Mouse (Mus musculus) midbrain, embryonic 12.5 days (tissue): ENCODE data around the gene Coq8b. TPM values are rescaled to one million over a fixed set of nuclear protein-coding genes. Genes with fewer than 3 reads are reported as not detected.

Experiments
- ATAC-seq: fragments of 200-750 bp; cut with Nextera tagmentation; 2 replicates; pipeline ENCODE4 v1.8.0; 2017; ENCODE audit warnings: low read depth, moderate TSS enrichment, moderate library complexity; ENCODE audit not compliant: low FRiP score
- H3K27ac ChIP-seq: fragments of 300-500 bp; sonication (generic); replicated peaks from 2 replicates; pipeline ENCODE4 v1.5.1; 2016; ENCODE audit warnings: mild to moderate bottlenecking
- H3K27me3 ChIP-seq: fragments of 300-500 bp; sonication (generic); 2 replicates; pipeline ENCODE4 v1.6.1; 2016; ENCODE audit warnings: mild to moderate bottlenecking
- H3K36me3 ChIP-seq: fragments of 300-500 bp; sonication (generic); 2 replicates; pipeline ENCODE4 v1.6.1; 2016
- H3K4me1 ChIP-seq: fragments of 300-500 bp; sonication (generic); 2 replicates; pipeline ENCODE4 v1.6.1; 2016
- H3K4me2 ChIP-seq: fragments of 300-500 bp; sonication (generic); replicated peaks from 2 replicates; pipeline ENCODE4 v1.6.1; 2016; ENCODE audit warnings: mild to moderate bottlenecking, moderate library complexity
- H3K4me3 ChIP-seq: fragments of 300-500 bp; sonication (generic); 2 replicates; pipeline ENCODE4 v1.5.1; 2016; ENCODE audit warnings: mild to moderate bottlenecking
- H3K9ac ChIP-seq: fragments of 300-500 bp; sonication (generic); replicated peaks from 2 replicates; pipeline ENCODE4 v1.6.1; 2016; ENCODE audit warnings: mild to moderate bottlenecking, moderate library complexity
- H3K9me3 ChIP-seq: fragments of 300-500 bp; sonication (generic); 2 replicates; pipeline ENCODE4 v1.6.1; 2016; ENCODE audit warnings: mild to moderate bottlenecking
- WGBS: fragments of 180-500 bp; shearing (Covaris S2); methylation state at CpG from one replicate; pipeline ENCODE4 v1.1.7; 2016; 5-methylcytosine and 5-hydroxymethylcytosine counted together
- polyA plus RNA-seq: library from polyadenylated mRNA; unstranded; fragments of >200 nt; fragmentation: Nextera tagmentation; extraction: Ambion mirVana; gene quantifications from 2 replicates; pipeline ENCODE4 v1.2.1, GENCODE M21; 2016

Gene Coq8b
- polyA plus RNA-seq, 1 experiment from 2014 or later: 22.1 TPM

DNA sequence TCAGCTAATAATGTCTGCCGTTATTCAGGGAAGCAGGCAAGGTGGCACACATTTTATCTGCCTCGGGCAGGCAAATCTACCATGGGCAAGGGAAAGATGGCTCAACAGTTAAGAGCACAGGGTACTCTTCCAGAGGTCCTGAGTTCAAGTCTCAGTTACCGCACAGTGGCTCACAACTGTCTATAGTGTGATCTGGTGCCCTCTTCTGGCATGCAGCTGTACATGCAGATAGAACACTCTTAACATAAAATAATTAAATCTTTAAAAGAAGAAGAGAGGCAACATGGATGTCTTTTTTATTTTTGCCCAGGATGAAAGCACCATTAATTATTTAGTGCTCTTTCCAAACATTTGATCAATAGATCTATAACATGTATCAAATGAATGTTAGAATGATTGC lies 44.4 kb downstream of the Coq8b start:
- Histone ChIP-seq H3K27ac (no peak overlapping the region), H3K4me1 (no peaks in the 10 kb centered on the region), H3K27me3 (no peaks in the 10 kb centered on the region), H3K9ac (no peak overlapping the region), H3K9me3 (no peaks in the 10 kb centered on the region), H3K4me2 (no peak overlapping the region), H3K4me3 (no peak overlapping the region), H3K36me3 (peaks cover 88% of the 10 kb centered on the region)
- 98% methylated on average over 3 of the region's 3 CpGs for WGBS
- no peak for ATAC-seq

DNA sequence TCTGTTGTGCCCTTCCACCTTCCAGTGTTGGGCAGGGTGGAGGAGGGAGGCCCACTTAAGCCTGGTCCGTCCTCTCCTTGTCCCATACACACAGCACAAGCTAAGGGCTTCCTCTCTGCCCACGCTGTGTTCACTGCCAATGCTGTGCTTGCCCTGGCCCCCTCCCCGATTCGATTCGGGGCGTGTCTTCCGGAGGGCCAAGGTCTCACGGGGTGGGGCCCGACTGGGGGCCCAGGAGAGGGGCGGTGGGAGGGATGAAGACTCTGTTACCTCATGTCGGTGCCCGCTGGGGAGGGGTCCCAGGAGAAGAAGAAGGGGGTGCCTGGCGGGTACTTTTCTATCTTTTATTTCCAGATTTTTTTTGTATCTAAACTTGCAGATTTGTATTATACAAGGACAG lies 48.9 kb downstream of the Coq8b start:
- Histone ChIP-seq H3K27me3 (peaks cover 19% of the 10 kb centered on the region), H3K4me3 (no peak overlapping the region), H3K9ac (no peak overlapping the region), H3K36me3 (peaks cover 60% of the 10 kb centered on the region), H3K4me1 (peaks cover 10% of the 10 kb centered on the region), H3K27ac (no peak overlapping the region), H3K9me3 (no peaks in the 10 kb centered on the region), H3K4me2 (no peak overlapping the region)
- ATAC-seq: no peak
- 68% methylated on average over 13 of the region's 13 CpGs for WGBS

- no peak overlapping the region for H3K27ac ChIP-seq
- no peak for ATAC-seq
- H3K4me2 ChIP-seq: no peak overlapping the region
- no peak overlapping the region for H3K4me3 ChIP-seq
- WGBS: 75% methylated on average over 4 of the region's 4 CpGs
- H3K27me3 ChIP-seq: peaks cover 22% of the 10 kb centered on the region
- peaks cover 54% of the 10 kb centered on the region for H3K36me3 ChIP-seq
- no peaks in the 10 kb centered on the region for H3K9me3 ChIP-seq
- no peak overlapping the region for H3K9ac ChIP-seq
- H3K4me1 ChIP-seq: peaks cover 10% of the 10 kb centered on the region
Observed at GRCm38 (mm10) chr7:27282225-27282624, 49.4 kb downstream of the Coq8b start.

- WGBS: 1% methylated on average over 28 of the region's 28 CpGs
- Histone ChIP-seq H3K36me3 (peaks cover 26% of the 10 kb centered on the region), H3K4me2 (peak overlapping the region; percentile 35), H3K9ac (no peak overlapping the region), H3K27ac (no peak overlapping the region), H3K4me1 (peaks cover 10% of the 10 kb centered on the region), H3K9me3 (no peaks in the 10 kb centered on the region), H3K27me3 (peaks cover 22% of the 10 kb centered on the region), H3K4me3 (peak overlapping the region; percentile 9; the same call in 1 of the 2 replicates)
- ATAC-seq: peak; percentile 64
Observed at GRCm38 (mm10) chr7:27284865-27285697, 52.3 kb downstream of the Coq8b start.

DNA sequence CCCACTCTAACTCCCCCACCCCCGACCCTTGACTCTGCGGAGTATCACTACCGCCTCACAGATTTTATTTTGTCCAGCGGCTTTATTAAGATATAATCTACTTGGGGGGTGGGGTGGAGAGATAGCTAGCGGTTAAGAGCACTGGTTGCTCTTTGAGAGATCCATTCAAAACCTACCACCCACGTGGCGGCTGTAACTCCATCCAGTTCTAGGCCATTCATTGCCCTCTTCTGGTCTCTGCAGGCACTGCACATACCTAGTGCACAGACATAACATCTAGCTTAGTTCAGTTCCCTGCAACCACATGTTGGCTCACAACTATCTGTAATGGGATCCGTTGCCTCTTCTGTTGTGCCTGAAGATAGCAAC lies 52.9 kb downstream of the Coq8b start:
- Histone ChIP-seq H3K27me3 (peaks cover 22% of the 10 kb centered on the region), H3K9ac (no peak overlapping the region), H3K9me3 (no peaks in the 10 kb centered on the region), H3K27ac (no peak overlapping the region), H3K4me2 (peak overlapping the region; percentile 35), H3K36me3 (peaks cover 21% of the 10 kb centered on the region), H3K4me1 (peaks cover 10% of the 10 kb centered on the region), H3K4me3 (peak overlapping the region; percentile 9; the same call in 1 of the 2 replicates)
- WGBS: 7% methylated on average over 8 of the region's 8 CpGs
- ATAC-seq: peak; percentile 79

DNA sequence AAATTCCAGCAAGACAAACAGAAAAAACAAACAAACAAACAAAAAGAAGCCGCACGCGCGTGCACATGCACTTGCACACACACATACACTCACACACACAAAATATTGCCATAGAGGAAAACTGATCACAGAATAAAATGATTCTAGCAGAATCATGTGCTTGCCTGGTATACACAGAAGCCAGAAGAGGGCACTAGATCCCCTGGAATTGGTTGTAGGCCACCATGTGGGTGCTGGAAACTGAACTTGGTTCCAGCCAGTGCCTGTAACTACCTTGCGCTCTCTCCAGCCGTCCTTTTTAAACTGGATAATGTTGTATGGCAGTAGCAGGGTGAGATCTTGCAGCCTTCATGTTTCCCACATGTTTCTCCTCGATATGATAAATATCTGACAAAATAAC lies 55.9 kb downstream of the Coq8b start:
- H3K4me1 ChIP-seq: peaks cover 10% of the 10 kb centered on the region
- no peaks in the 10 kb centered on the region for H3K9me3 ChIP-seq
- H3K4me3 ChIP-seq: no peak overlapping the region
- H3K4me2 ChIP-seq: no peak overlapping the region
- ATAC-seq: no peak
- H3K27me3 ChIP-seq: peaks cover 22% of the 10 kb centered on the region
- WGBS: 86% methylated on average over 7 of the region's 7 CpGs
- no peak overlapping the region for H3K9ac ChIP-seq
- no peaks in the 10 kb centered on the region for H3K36me3 ChIP-seq
- no peak overlapping the region for H3K27ac ChIP-seq

DNA sequence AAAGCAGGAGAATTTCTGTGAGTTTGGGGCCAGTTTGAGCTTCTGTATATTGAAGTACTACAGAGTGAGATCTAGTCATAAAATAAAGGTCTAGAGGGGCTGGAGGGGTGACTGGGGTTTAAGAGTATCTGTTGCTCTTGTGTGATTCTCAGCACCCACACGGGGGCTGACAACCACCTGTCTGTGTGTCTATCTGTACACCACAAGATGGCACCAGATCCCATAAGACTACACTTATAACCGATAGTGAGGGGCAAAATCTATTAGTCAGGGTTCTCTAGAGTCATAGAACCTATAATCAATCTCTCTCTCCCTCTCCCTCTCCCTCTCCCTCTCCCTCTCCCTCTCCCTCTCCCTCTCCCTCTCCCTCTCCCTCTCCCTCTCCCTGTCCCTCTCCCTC lies 57.7 kb downstream of the Coq8b start:
- 79% methylated on average over 2 of the region's 2 CpGs for WGBS
- Histone ChIP-seq H3K4me3 (no peak overlapping the region), H3K4me2 (no peak overlapping the region), H3K27me3 (peaks cover 5% of the 10 kb centered on the region; the same call in 1 of the 2 replicates), H3K9ac (no peak overlapping the region), H3K27ac (no peak overlapping the region), H3K4me1 (peaks cover 1% of the 10 kb centered on the region; the same call in 1 of the 2 replicates), H3K36me3 (no peaks in the 10 kb centered on the region), H3K9me3 (no peaks in the 10 kb centered on the region)
- no peak for ATAC-seq

DNA sequence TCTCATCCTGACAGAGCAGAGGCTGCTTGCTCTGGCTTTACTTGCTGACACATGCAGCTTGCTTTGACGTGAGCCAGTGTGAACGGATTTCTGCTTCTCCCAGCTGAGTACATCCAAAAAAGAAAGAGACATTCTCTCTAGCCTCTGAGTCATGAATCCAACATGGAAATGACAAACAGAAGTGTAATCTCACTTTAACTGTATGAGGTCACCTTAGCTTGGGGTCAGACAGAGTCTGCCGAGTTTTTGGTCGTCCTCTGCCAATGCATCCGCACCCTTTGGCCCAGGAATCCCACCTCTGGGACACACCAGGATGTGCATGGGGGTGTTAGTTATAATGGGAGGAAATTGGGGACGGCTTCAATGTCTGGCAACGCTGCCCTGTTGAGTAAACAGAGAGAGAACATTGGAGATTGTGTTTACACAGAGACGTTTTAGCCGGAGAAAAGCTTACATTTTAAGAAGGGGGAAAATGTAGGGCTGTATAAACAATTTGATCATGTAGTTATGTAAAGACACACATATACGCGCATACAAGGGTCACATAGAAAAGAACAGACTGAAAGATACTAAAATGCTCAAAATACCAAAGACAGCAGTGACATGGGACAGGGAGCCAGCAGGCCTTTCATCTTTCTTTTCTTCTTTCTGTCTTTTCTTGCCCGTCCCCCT lies 59.1 kb downstream of the Coq8b start:
- no peak overlapping the region for H3K4me3 ChIP-seq
- H3K9ac ChIP-seq: no peak overlapping the region
- H3K4me2 ChIP-seq: no peak overlapping the region
- H3K9me3 ChIP-seq: no peaks in the 10 kb centered on the region
- 71% methylated on average over 12 of the region's 12 CpGs for WGBS
- ATAC-seq: no peak
- no peaks in the 10 kb centered on the region for H3K4me1 ChIP-seq
- H3K27ac ChIP-seq: no peak overlapping the region
- H3K27me3 ChIP-seq: 0 out of 2 replicates have a peak, but pooled peaks cover under 1% of the 10 kb centered on the region
- no peaks in the 10 kb centered on the region for H3K36me3 ChIP-seq

DNA sequence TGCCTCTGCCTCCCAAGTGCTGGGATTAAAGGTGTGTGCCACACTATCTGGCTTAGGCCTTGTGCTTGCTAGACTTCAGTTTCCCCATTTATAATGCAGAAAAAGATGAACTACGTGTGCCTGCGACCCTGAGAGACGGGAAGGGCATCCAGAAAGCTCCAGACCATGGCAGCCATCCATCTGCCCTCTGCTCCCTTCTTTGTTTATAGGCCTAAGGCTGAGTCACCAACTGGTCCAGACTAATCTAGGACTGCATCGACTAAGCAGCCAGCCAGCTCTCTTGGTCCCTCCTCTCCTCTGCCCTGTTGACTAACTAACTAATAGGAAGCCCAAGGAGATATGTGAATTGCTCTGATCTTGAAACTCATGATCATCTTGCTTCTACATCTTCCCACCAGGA lies 63.1 kb downstream of the Coq8b start:
- no peaks in the 10 kb centered on the region for H3K4me1 ChIP-seq

GRCm38 (mm10) chr7:27296518-27296917 lies 63.7 kb downstream of the Coq8b start:
- Histone ChIP-seq H3K4me1 (no peaks in the 10 kb centered on the region), H3K36me3 (no peaks in the 10 kb centered on the region), H3K9me3 (no peaks in the 10 kb centered on the region), H3K4me3 (no peak overlapping the region), H3K27ac (no peak overlapping the region), H3K27me3 (0 out of 2 replicates have a peak, but pooled peaks cover 3% of the 10 kb centered on the region), H3K9ac (no peak overlapping the region), H3K4me2 (no peak overlapping the region)
- ATAC-seq: no peak
- 89% methylated on average over 4 of the region's 4 CpGs for WGBS

More for the DNA sequence above, 63.1 kb downstream of the Coq8b start:
- H3K27me3 ChIP-seq: 0 out of 2 replicates have a peak, but pooled peaks cover 3% of the 10 kb centered on the region
- no peaks in the 10 kb centered on the region for H3K36me3 ChIP-seq
- H3K4me2 ChIP-seq: no peak overlapping the region
- ATAC-seq: no peak
- no peak overlapping the region for H3K9ac ChIP-seq
- no peaks in the 10 kb centered on the region for H3K9me3 ChIP-seq
- H3K27ac ChIP-seq: no peak overlapping the region
- WGBS: 80% methylated on average over 4 of the region's 4 CpGs
- H3K4me3 ChIP-seq: no peak overlapping the region

DNA sequence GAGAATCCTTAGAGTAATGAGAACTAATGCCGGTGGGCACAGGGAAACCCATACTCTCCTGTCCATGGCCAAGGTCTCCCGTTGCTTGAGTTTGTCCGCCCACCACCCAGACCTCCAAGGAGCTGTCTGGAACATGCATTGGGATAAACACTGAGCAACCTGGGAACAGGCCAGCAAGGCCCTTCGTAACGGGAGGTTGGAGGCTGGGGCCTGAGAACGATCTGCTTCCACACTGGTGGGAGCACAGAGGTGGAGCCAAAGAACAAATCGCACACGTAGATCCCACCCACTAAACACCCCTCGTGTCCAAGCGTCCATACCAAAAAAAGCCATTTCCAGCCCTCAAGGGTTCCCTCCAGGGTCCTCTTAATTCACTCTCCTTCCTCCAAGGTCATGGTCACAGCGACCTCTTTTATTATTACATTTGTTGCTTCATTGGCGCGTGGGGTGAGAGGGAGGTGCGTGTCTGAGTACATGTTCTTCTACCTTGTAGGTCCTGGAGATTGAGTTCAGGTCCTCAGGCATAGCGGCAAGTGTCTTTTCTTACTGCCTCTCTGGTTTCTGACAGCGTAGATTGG lies 65.3 kb downstream of the Coq8b start:
- 0 out of 2 replicates have a peak, but pooled peaks cover 8% of the 10 kb centered on the region for H3K27me3 ChIP-seq
- H3K4me3 ChIP-seq: no peak overlapping the region
- H3K36me3 ChIP-seq: no peaks in the 10 kb centered on the region
- no peak for ATAC-seq
- 90% methylated on average over 16 of the region's 16 CpGs for WGBS
- H3K4me2 ChIP-seq: no peak overlapping the region
- no peak overlapping the region for H3K9ac ChIP-seq
- no peak overlapping the region for H3K27ac ChIP-seq
- no peaks in the 10 kb centered on the region for H3K9me3 ChIP-seq
- H3K4me1 ChIP-seq: no peaks in the 10 kb centered on the region

- no peak overlapping the region for H3K4me3 ChIP-seq
- no peak for ATAC-seq
- 0 out of 2 replicates have a peak, but pooled peaks cover 9% of the 10 kb centered on the region for H3K27me3 ChIP-seq
- H3K36me3 ChIP-seq: no peaks in the 10 kb centered on the region
- no peak overlapping the region for H3K4me2 ChIP-seq
- WGBS: 93% methylated on average over 6 of the region's 6 CpGs
- H3K9me3 ChIP-seq: no peaks in the 10 kb centered on the region
- no peak overlapping the region for H3K9ac ChIP-seq
- no peak overlapping the region for H3K27ac ChIP-seq
- no peaks in the 10 kb centered on the region for H3K4me1 ChIP-seq
Observed at GRCm38 (mm10) chr7:27298816-27299215, 66.0 kb downstream of the Coq8b start.
